Mouse (Mus musculus) urinary bladder, postnatal 0 days (tissue): Measurements from ENCODE around the gene Zfp750. TPM values are rescaled to one million over a fixed set of nuclear protein-coding genes. Genes with fewer than 3 reads are reported as not detected.

ENCODE experiments used
- polyA plus RNA-seq: library from polyadenylated mRNA; unstranded; fragments of >200 nt; fragmentation: Nextera tagmentation; extraction: Ambion mirVana; gene quantifications from 2 replicates; pipeline ENCODE4 v1.2.1, GENCODE M21; 2015

Gene Zfp750
- polyA plus RNA-seq = 7.0 and 8.5 TPM in 2 replicates

DNA sequence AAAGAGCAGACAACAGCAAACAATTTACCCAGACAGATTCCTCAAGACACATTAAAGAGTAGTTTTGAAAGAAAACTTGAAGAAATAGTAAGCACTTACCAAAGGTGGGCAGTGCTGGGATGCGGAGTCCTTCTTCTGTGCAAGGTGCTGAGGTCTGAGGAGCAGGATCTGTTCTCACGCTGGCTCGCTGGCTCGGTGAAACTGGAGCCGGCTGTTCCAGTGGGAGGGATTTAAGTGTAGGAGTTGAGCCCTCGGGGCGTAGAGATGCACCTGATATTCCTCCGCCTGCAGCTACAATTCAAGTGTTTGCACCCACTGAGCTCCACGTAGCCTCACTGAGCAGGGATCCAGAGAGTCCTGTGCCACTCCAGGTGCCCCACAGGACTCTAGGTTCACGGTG lies at the start of gene Zfp750:
Gene Zfp750, minus strand, starts transcription at position 203 of the 400 bp plus-strand sequence.

Other genes with a start within 250 kb of the Zfp750 start
- 53.4 and 56.5 TPM in 2 replicates for gene Wdr45b, start 164.9 kb downstream of the Zfp750 start, polyA plus RNA-seq
- 5.2 and 5.8 TPM in 2 replicates for gene Rab40b, start 131.1 kb downstream of the Zfp750 start, polyA plus RNA-seq
- 3.4 TPM in 2 replicates for gene Fn3krp, start 97.9 kb downstream of the Zfp750 start, polyA plus RNA-seq
- gene Fn3k, start 84.4 kb downstream of the Zfp750 start, polyA plus RNA-seq = 0.11 TPM in 1 of 2 replicates, not detected in the other
- gene Tbcd, start 67.4 kb downstream of the Zfp750 start, polyA plus RNA-seq = 31.2 and 32.0 TPM in 2 replicates
- gene B3gntl1, start 153.8 kb upstream of the Zfp750 start, polyA plus RNA-seq = 4.0 TPM in 2 replicates
- gene Metrnl, start 182.2 kb upstream of the Zfp750 start, polyA plus RNA-seq = 33.9 and 48.7 TPM in 2 replicates